Mouse (Mus musculus): ENCODE data around the gene Heatr6.

GRCm38 (mm10) chr11:83815628-83816027 lies 62.1 kb downstream of the Heatr6 start:
- TF ChIP-seq CTCF (IDR thresholded peaks at IDR 0.05; ENCODE audit: borderline replicate concordance, control insufficient read depth, extremely low read depth, insufficient read depth, low read length, poor library complexity): no peak
- TF ChIP-seq POLR2A (IDR thresholded peaks at IDR 0.05; ENCODE audit: control insufficient read depth, extremely low read depth, insufficient read depth, low read length, poor library complexity): no peak
